In the genomic region with DNA sequence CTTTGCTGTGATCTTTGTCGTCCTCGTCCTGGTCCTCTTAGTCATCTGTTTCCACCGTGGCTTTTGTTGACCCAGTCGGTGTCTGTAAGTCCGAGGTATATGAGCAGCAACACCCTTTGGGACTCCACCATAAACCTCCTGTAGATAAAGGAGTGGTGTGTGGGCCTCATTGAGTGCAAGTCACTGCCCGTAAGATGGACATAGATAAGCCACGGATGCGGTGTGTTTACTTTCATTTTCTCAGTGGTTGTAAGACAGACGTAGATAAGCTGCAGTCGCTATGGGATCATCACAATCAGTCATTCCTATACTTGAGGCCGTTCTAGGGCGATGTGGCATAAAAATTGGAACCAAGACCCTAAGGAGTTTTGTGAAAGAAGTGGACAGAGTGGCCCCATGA, we compare ENCODE assay signal across 33 mouse cellular contexts.
"Had no signal": no experiment of that assay in that cellular context is flagged by ENCODE, and none has a peak within 500 bp of the region (broad histone marks: within the 10 kb centered on the region; RNA-seq: fewer than 3 reads in every experiment).

No protein-coding gene starts in this region.

- H3K27ac ChIP-seq: heart, embryonic 13.5 days; heart, embryonic 15.5 days; hindbrain, embryonic 10.5 days; hindbrain, embryonic 12.5 days; hindbrain, embryonic 13.5 days; hindbrain, embryonic 14.5 days; hindbrain, embryonic 15.5 days; hindbrain, postnatal 0 days; intestine, embryonic 15.5 days; kidney, embryonic 15.5 days; kidney, postnatal 0 days; layer of hippocampus, adult 2 months; left cerebral cortex, adult 2 months had no signal

- H3K36me3 ChIP-seq: heart, embryonic 12.5 days; heart, embryonic 13.5 days; heart, embryonic 15.5 days; hindbrain, embryonic 10.5 days; hindbrain, embryonic 12.5 days; hindbrain, embryonic 13.5 days; hindbrain, embryonic 15.5 days; intestine, embryonic 15.5 days; kidney, embryonic 15.5 days had no signal

- H3K4me1 ChIP-seq: heart, embryonic 12.5 days; heart, embryonic 13.5 days; heart, embryonic 15.5 days; hindbrain, embryonic 10.5 days; hindbrain, embryonic 12.5 days; hindbrain, embryonic 13.5 days; hindbrain, embryonic 15.5 days; intestine, embryonic 15.5 days; kidney, embryonic 15.5 days had no signal

- ATAC-seq: hindbrain, embryonic 16.5 days; hindbrain, postnatal 0 days; inflammation-experienced regulatory T-cells, adult 6 months; intestine, embryonic 15.5 days; intestine, embryonic 16.5 days; intestine, postnatal 0 days had no signal

- H3K9ac ChIP-seq: heart, embryonic 12.5 days; heart, embryonic 13.5 days; heart, embryonic 15.5 days; hindbrain, embryonic 12.5 days; hindbrain, embryonic 13.5 days; hindbrain, embryonic 14.5 days; hindbrain, embryonic 15.5 days; intestine, embryonic 15.5 days; kidney, embryonic 15.5 days had no signal

- H3K4me2 ChIP-seq: heart, embryonic 12.5 days; heart, embryonic 13.5 days; heart, embryonic 15.5 days; hindbrain, embryonic 12.5 days; hindbrain, embryonic 13.5 days; hindbrain, embryonic 14.5 days; hindbrain, embryonic 15.5 days; intestine, embryonic 15.5 days; kidney, embryonic 15.5 days had no signal

- H3K27me3 ChIP-seq: heart, embryonic 12.5 days; heart, embryonic 13.5 days; heart, embryonic 15.5 days; hindbrain, embryonic 12.5 days; hindbrain, embryonic 13.5 days; hindbrain, embryonic 15.5 days; intestine, embryonic 15.5 days; kidney, embryonic 15.5 days had no signal

- H3K9me3 ChIP-seq: hindbrain, embryonic 15.5 days; intestine, embryonic 15.5 days had no signal

- H3K4me3 ChIP-seq: heart, embryonic 12.5 days; heart, embryonic 13.5 days; heart, embryonic 15.5 days; hindbrain, embryonic 10.5 days; hindbrain, embryonic 12.5 days; hindbrain, embryonic 13.5 days; hindbrain, embryonic 15.5 days; intestine, embryonic 15.5 days; kidney, embryonic 15.5 days; layer of hippocampus, adult 2 months; left cerebral cortex, adult 2 months had no signal

- DNase-seq: heart, postnatal 14 days; heart, postnatal 36 days; heart, postnatal 4 days; kidney, adult 11 months; kidney, adult 18-20 months; kidney, adult 2 months; kidney, adult 8-10 months; kidney, adult 9 months; kidney, postnatal 10 days; kidney, postnatal 14 days; kidney, postnatal 25 days; kidney, postnatal 36 days; kidney, postnatal 4 days; layer of hippocampus, adult 9-11 months; layer of hippocampus, postnatal 36 days had no signal
